In genomic region chr14:55782361-55782960, GRCm38 (mm10) we compare ENCODE assay signal across 8 mouse cellular contexts. TPM values are rescaled to one million over a fixed set of nuclear protein-coding genes. Genes with fewer than 3 reads are reported as not detected.
DNase-seq lines count a peak whose midpoint lies in the region; ATAC-seq and TF ChIP-seq lines count a peak whose summit lies in the region.

No protein-coding gene starts in this region.

- H3K36me3 ChIP-seq in hindbrain, embryonic 10.5 days, result no peaks in the 10 kb centered on the region
- H3K36me3 ChIP-seq in hindbrain, embryonic 11.5 days (ENCODE audit: control insufficient read depth, insufficient read depth, low read length), result no peaks in the 10 kb centered on the region
- peaks cover 27% of the 10 kb centered on the region for H3K36me3 ChIP-seq in embryonic facial prominence, embryonic 13.5 days
- H3K36me3 ChIP-seq in hindbrain, embryonic 13.5 days, result no peaks in the 10 kb centered on the region
- no peaks in the 10 kb centered on the region for H3K36me3 ChIP-seq in liver, postnatal 0 days (replicated peaks; ENCODE audit: insufficient read depth, low read length)

- H3K27me3 ChIP-seq in hindbrain, embryonic 10.5 days (ENCODE audit: insufficient read depth, poor library complexity, severe bottlenecking), result peaks cover 82% of the 10 kb centered on the region
- H3K27me3 ChIP-seq in hindbrain, embryonic 11.5 days (ENCODE audit: control insufficient read depth, insufficient read depth, low read length), result peaks cover 46% of the 10 kb centered on the region
- peaks cover 47% of the 10 kb centered on the region for H3K27me3 ChIP-seq in embryonic facial prominence, embryonic 13.5 days
- peaks cover 79% of the 10 kb centered on the region for H3K27me3 ChIP-seq in hindbrain, embryonic 13.5 days
- H3K27me3 ChIP-seq in liver, postnatal 0 days (ENCODE audit: insufficient read depth, low read length), result peaks cover 29% of the 10 kb centered on the region

- no peak for DNase-seq in hindbrain, embryonic 10.5 days (ENCODE audit: low spot score)
- no peak for DNase-seq in hindbrain, embryonic 11.5 days (ENCODE audit: low spot score)
- DNase-seq in liver, postnatal 0 days, result no peak
- DNase-seq in Muller cell, postnatal 12 days (ENCODE audit: inconsistent ontology term), result no peak
- DNase-seq in right cerebral cortex, postnatal 14 days, result no peak
- DNase-seq in adrenal gland, postnatal 25 days, result no peak

- whole genome bisulfite sequencing in hindbrain, embryonic 10.5 days, result 52% methylated on average over 9 of the region's 9 CpGs
- WGBS in hindbrain, embryonic 11.5 days, result 50% methylated on average over 9 of the region's 9 CpGs
- WGBS in embryonic facial prominence, embryonic 13.5 days, result 39% methylated on average over 9 of the region's 9 CpGs
- 53% methylated on average over 9 of the region's 9 CpGs for WGBS in hindbrain, embryonic 13.5 days
- 56% methylated on average over 9 of the region's 9 CpGs for WGBS in liver, postnatal 0 days (ENCODE audit: insufficient replicate concordance)

- H3K4me1 ChIP-seq in hindbrain, embryonic 10.5 days (replicated peaks), result peaks cover 35% of the 10 kb centered on the region
- H3K4me1 ChIP-seq in hindbrain, embryonic 11.5 days (replicated peaks; ENCODE audit: control insufficient read depth, insufficient read depth, low read length), result peaks cover 5% of the 10 kb centered on the region; the same call in 1 of the 2 replicates
- peaks cover 31% of the 10 kb centered on the region for H3K4me1 ChIP-seq in embryonic facial prominence, embryonic 13.5 days
- peaks cover 17% of the 10 kb centered on the region for H3K4me1 ChIP-seq in hindbrain, embryonic 13.5 days (replicated peaks)
- H3K4me1 ChIP-seq in liver, postnatal 0 days (ENCODE audit: insufficient read depth), result peaks cover 3% of the 10 kb centered on the region; the same call in 1 of the 2 replicates

- no peaks in the 10 kb centered on the region for H3K9me3 ChIP-seq in hindbrain, embryonic 10.5 days
- no peaks in the 10 kb centered on the region for H3K9me3 ChIP-seq in hindbrain, embryonic 11.5 days (ENCODE audit: control insufficient read depth, low read length)
- no peaks in the 10 kb centered on the region for H3K9me3 ChIP-seq in embryonic facial prominence, embryonic 13.5 days
- no peaks in the 10 kb centered on the region for H3K9me3 ChIP-seq in hindbrain, embryonic 13.5 days
- H3K9me3 ChIP-seq in liver, postnatal 0 days (ENCODE audit: low read length), result no peaks in the 10 kb centered on the region

- peak overlapping the region; percentile 41; the same call in 1 of the 2 replicates for H3K27ac ChIP-seq in hindbrain, embryonic 10.5 days
- no peak overlapping the region for H3K27ac ChIP-seq in hindbrain, embryonic 11.5 days (ENCODE audit: low read depth, low read length)
- H3K27ac ChIP-seq in embryonic facial prominence, embryonic 13.5 days, result peak overlapping the region; percentile 89
- H3K27ac ChIP-seq in hindbrain, embryonic 13.5 days, result no peak overlapping the region
- H3K27ac ChIP-seq in liver, postnatal 0 days (ENCODE audit: low read depth), result 0 out of 2 replicates have a peak overlapping the region, but pooled peaks have one; percentile 36

- no peak overlapping the region for H3K4me2 ChIP-seq in hindbrain, embryonic 11.5 days (replicated peaks; ENCODE audit: low read depth, low read length)
- H3K4me2 ChIP-seq in embryonic facial prominence, embryonic 13.5 days, result peak overlapping the region; percentile 87
- H3K4me2 ChIP-seq in hindbrain, embryonic 13.5 days, result peak overlapping the region; percentile 49
- peak overlapping the region; percentile 62 for H3K4me2 ChIP-seq in liver, postnatal 0 days (ENCODE audit: low read depth, low read length)

- ATAC-seq in hindbrain, embryonic 11.5 days (ENCODE audit: low FRiP score), result no peak
- ATAC-seq in embryonic facial prominence, embryonic 13.5 days (ENCODE audit: insufficient number of reproducible peaks, insufficient read depth, low FRiP score, low TSS enrichment, low read depth), result no peak
- no peak for ATAC-seq in hindbrain, embryonic 13.5 days (ENCODE audit: low FRiP score)
- no peak for ATAC-seq in liver, postnatal 0 days

- H3K9ac ChIP-seq in hindbrain, embryonic 11.5 days (ENCODE audit: low read depth, low read length), result no peak overlapping the region
- H3K9ac ChIP-seq in embryonic facial prominence, embryonic 13.5 days, result peak overlapping the region; percentile 75
- H3K9ac ChIP-seq in hindbrain, embryonic 13.5 days, result no peak overlapping the region
- no peak overlapping the region for H3K9ac ChIP-seq in liver, postnatal 0 days (replicated peaks)

- peak overlapping the region; percentile 46 for H3K4me3 ChIP-seq in hindbrain, embryonic 10.5 days
- no peak overlapping the region for H3K4me3 ChIP-seq in hindbrain, embryonic 11.5 days (ENCODE audit: low read depth, low read length)
- peak overlapping the region; percentile 55 for H3K4me3 ChIP-seq in embryonic facial prominence, embryonic 13.5 days
- peak overlapping the region; percentile 11; the same call in 1 of the 2 replicates for H3K4me3 ChIP-seq in hindbrain, embryonic 13.5 days
- no peak overlapping the region for H3K4me3 ChIP-seq in liver, postnatal 0 days (ENCODE audit: low read depth, low read length)

- no peak for TF ChIP-seq CTCF in liver, postnatal 0 days (IDR thresholded peaks at IDR 0.05; ENCODE audit: low read depth)

- TF ChIP-seq EP300 in liver, postnatal 0 days (IDR thresholded peaks at IDR 0.05; ENCODE audit: low read depth), result no peak

RNA-seq across cellular contexts. Expression of gene Adcy4, which starts 1.4 kb away (rescaled TPM):
- 7.9 and 10.3 TPM in 2 replicates for polyA plus RNA-seq in hindbrain, embryonic 10.5 days (2016; fragmentation: Nextera tagmentation; extraction: Ambion mirVana)
- polyA plus RNA-seq in hindbrain, embryonic 11.5 days (2014; fragmentation: Nextera tagmentation; extraction: Ambion mirVana), result 6.6 and 7.6 TPM in 2 replicates
- 20.2 and 21.6 TPM in 2 replicates for polyA plus RNA-seq in embryonic facial prominence, embryonic 13.5 days (2015; fragmentation: Nextera tagmentation; extraction: Ambion mirVana)
- polyA plus RNA-seq in hindbrain, embryonic 13.5 days (2015; fragmentation: Nextera tagmentation; extraction: Ambion mirVana), result 5.3 and 6.0 TPM in 2 replicates
- 1.5 and 1.7 TPM in 2 replicates for polyA plus RNA-seq in liver, postnatal 0 days (2015; fragmentation: Nextera tagmentation; extraction: Ambion mirVana)
- 8.0 and 10.2 TPM in 2 replicates for total RNA-seq in adrenal gland, postnatal 25 days (2021)

RNA-seq across cellular contexts. Expression of gene Ripk3, which starts 6.2 kb away (rescaled TPM):
- polyA plus RNA-seq in hindbrain, embryonic 10.5 days (2016; fragmentation: Nextera tagmentation; extraction: Ambion mirVana), result 11.9 and 14.4 TPM in 2 replicates
- 11.0 and 12.9 TPM in 2 replicates for polyA plus RNA-seq in hindbrain, embryonic 11.5 days (2014; fragmentation: Nextera tagmentation; extraction: Ambion mirVana)
- 41.1 and 44.4 TPM in 2 replicates for polyA plus RNA-seq in embryonic facial prominence, embryonic 13.5 days (2015; fragmentation: Nextera tagmentation; extraction: Ambion mirVana)
- 2.6 and 3.7 TPM in 2 replicates for polyA plus RNA-seq in hindbrain, embryonic 13.5 days (2015; fragmentation: Nextera tagmentation; extraction: Ambion mirVana)
- 9.6 and 10.3 TPM in 2 replicates for polyA plus RNA-seq in liver, postnatal 0 days (2015; fragmentation: Nextera tagmentation; extraction: Ambion mirVana)
- 2.9 and 3.6 TPM in 2 replicates for total RNA-seq in adrenal gland, postnatal 25 days (2021)

RNA-seq across cellular contexts. Expression of gene Ltb4r1, which starts 16.7 kb away (rescaled TPM):
- 0.11 and 0.39 TPM in 2 replicates for polyA plus RNA-seq in hindbrain, embryonic 10.5 days (2016; fragmentation: Nextera tagmentation; extraction: Ambion mirVana)
- polyA plus RNA-seq in hindbrain, embryonic 11.5 days (2014; fragmentation: Nextera tagmentation; extraction: Ambion mirVana), result 0.14 TPM in 1 of 2 replicates, not detected in the other
- polyA plus RNA-seq in embryonic facial prominence, embryonic 13.5 days (2015; fragmentation: Nextera tagmentation; extraction: Ambion mirVana), result 0.58 and 1.1 TPM in 2 replicates
- 0.32 and 0.74 TPM in 2 replicates for polyA plus RNA-seq in hindbrain, embryonic 13.5 days (2015; fragmentation: Nextera tagmentation; extraction: Ambion mirVana)
- polyA plus RNA-seq in liver, postnatal 0 days (2015; fragmentation: Nextera tagmentation; extraction: Ambion mirVana), result 21.6 and 22.0 TPM in 2 replicates
- total RNA-seq in adrenal gland, postnatal 25 days (2021), result not detected in 2 replicates

RNA-seq across cellular contexts. Expression of gene Ltb4r2, which starts 21.2 kb away (rescaled TPM):
- polyA plus RNA-seq in hindbrain, embryonic 10.5 days (2016; fragmentation: Nextera tagmentation; extraction: Ambion mirVana), result 0.14 and 0.21 TPM in 2 replicates
- polyA plus RNA-seq in hindbrain, embryonic 11.5 days (2014; fragmentation: Nextera tagmentation; extraction: Ambion mirVana), result 0.28 and 0.62 TPM in 2 replicates
- polyA plus RNA-seq in embryonic facial prominence, embryonic 13.5 days (2015; fragmentation: Nextera tagmentation; extraction: Ambion mirVana), result 0.51 and 0.56 TPM in 2 replicates
- 0.43 and 0.56 TPM in 2 replicates for polyA plus RNA-seq in hindbrain, embryonic 13.5 days (2015; fragmentation: Nextera tagmentation; extraction: Ambion mirVana)
- 1.8 and 2.1 TPM in 2 replicates for polyA plus RNA-seq in liver, postnatal 0 days (2015; fragmentation: Nextera tagmentation; extraction: Ambion mirVana)
- 0.12 TPM in 1 of 2 replicates, not detected in the other for total RNA-seq in adrenal gland, postnatal 25 days (2021)

RNA-seq across cellular contexts. Expression of gene Cideb, which starts 24.2 kb away (rescaled TPM):
- polyA plus RNA-seq in hindbrain, embryonic 10.5 days (2016; fragmentation: Nextera tagmentation; extraction: Ambion mirVana), result 0.17 TPM in 1 of 2 replicates, not detected in the other
- polyA plus RNA-seq in hindbrain, embryonic 11.5 days (2014; fragmentation: Nextera tagmentation; extraction: Ambion mirVana), result 0.33 TPM in 1 of 2 replicates, not detected in the other
- polyA plus RNA-seq in embryonic facial prominence, embryonic 13.5 days (2015; fragmentation: Nextera tagmentation; extraction: Ambion mirVana), result 0.18 and 1.2 TPM in 2 replicates
- 0.25 TPM in 2 replicates for polyA plus RNA-seq in hindbrain, embryonic 13.5 days (2015; fragmentation: Nextera tagmentation; extraction: Ambion mirVana)
- polyA plus RNA-seq in liver, postnatal 0 days (2015; fragmentation: Nextera tagmentation; extraction: Ambion mirVana), result 191 and 192 TPM in 2 replicates
- total RNA-seq in adrenal gland, postnatal 25 days (2021), result 0.79 and 2.9 TPM in 2 replicates

Comparison
In these comparisons a context has a peak if more than half of its experiments do, and no peak if none do; other contexts are left out.
1. H3K27ac ChIP-seq: peak in hindbrain, embryonic 10.5 days (single experiment), embryonic facial prominence, embryonic 13.5 days (single experiment) and liver, postnatal 0 days (single experiment); none in hindbrain, embryonic 11.5 days (single experiment) and hindbrain, embryonic 13.5 days (single experiment).
2. H3K4me3 ChIP-seq: peak in hindbrain, embryonic 10.5 days (single experiment), embryonic facial prominence, embryonic 13.5 days (single experiment) and hindbrain, embryonic 13.5 days (single experiment); none in hindbrain, embryonic 11.5 days (single experiment) and liver, postnatal 0 days (single experiment).
3. RNA of gene Ltb4r1, which starts 16.7 kb away (polyA plus RNA-seq): 21.6 to 22.0 TPM in liver, postnatal 0 days; 0.32 to 0.74 TPM in hindbrain, embryonic 13.5 days, 0.58 to 1.1 TPM in embryonic facial prominence, embryonic 13.5 days, 0.11 to 0.39 TPM in hindbrain, embryonic 10.5 days and 0.14 TPM in hindbrain, embryonic 11.5 days; every median in the first group is over 10 times any median in the second.